Mouse (Mus musculus): ENCODE measurements around the gene Ccnq. TPM values are rescaled to one million over a fixed set of nuclear protein-coding genes. Genes with fewer than 3 reads are reported as not detected.

The Ccnq gene
- polyA plus RNA-seq, 1 experiment from 2014 or later, result 40.9 TPM

DNA sequence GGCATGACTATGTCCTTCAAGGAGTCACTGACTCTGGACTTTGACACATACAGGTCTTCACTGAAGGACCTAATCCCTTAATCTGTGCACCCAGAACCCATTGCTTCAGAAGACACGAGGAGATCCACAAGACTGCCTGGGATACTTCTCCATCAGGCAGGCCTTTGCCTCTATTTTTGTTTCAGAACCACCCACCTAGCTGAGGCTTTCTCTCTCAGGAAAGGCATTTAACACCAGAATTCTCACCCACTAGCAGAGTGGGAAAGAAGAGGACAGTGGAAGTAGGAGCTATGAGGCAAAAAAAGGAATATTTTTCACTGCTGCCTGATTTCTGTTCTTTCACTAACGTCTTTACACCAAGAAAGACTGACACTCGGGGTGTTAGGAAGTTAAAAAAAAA, 25.2 kb downstream of the Ccnq start:
- no peaks in the 10 kb centered on the region for H3K9me3 ChIP-seq
- no peak for ATAC-seq (ENCODE audit: borderline replicate concordance, extremely low read depth, low FRiP score, low TSS enrichment)
- H3K4me2 ChIP-seq, result no peak overlapping the region
- no peaks in the 10 kb centered on the region for H3K4me1 ChIP-seq
- WGBS, result 75% methylated on average over 3 of the region's 3 CpGs
- no peak overlapping the region for H3K4me3 ChIP-seq
- no peaks in the 10 kb centered on the region for H3K36me3 ChIP-seq
- H3K9ac ChIP-seq, result no peak overlapping the region
- no peak overlapping the region for H3K27ac ChIP-seq
- no peaks in the 10 kb centered on the region for H3K27me3 ChIP-seq

DNA sequence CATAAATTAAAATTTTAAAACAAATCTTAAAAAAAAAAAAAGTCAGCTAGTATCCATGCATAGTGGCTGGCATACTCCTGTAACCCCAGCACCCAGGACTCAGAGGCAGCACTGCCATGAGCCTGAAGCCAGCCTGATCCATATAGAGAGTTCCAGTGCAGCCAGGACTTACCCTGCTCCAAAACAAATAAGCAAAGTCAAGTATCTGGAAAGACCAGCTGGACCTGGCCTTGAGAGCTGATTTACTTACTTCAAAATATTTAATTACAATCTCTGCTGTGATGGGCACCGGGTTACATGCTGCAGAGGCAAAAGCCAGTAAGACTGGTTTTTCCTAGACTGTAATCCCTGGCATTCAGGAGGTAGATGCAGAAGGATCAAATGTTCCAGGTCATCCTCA, 26.7 kb downstream of the Ccnq start:
- Histone ChIP-seq H3K4me2 (no peak overlapping the region), H3K4me3 (no peak overlapping the region), H3K36me3 (no peaks in the 10 kb centered on the region), H3K27me3 (no peaks in the 10 kb centered on the region), H3K27ac (no peak overlapping the region), H3K9me3 (no peaks in the 10 kb centered on the region), H3K9ac (no peak overlapping the region), H3K4me1 (peaks cover 5% of the 10 kb centered on the region; the same call in 1 of the 2 replicates)
- 50% methylated on average over 1 of the region's 1 CpGs for WGBS
- ATAC-seq (ENCODE audit: borderline replicate concordance, extremely low read depth, low FRiP score, low TSS enrichment), result no peak

DNA sequence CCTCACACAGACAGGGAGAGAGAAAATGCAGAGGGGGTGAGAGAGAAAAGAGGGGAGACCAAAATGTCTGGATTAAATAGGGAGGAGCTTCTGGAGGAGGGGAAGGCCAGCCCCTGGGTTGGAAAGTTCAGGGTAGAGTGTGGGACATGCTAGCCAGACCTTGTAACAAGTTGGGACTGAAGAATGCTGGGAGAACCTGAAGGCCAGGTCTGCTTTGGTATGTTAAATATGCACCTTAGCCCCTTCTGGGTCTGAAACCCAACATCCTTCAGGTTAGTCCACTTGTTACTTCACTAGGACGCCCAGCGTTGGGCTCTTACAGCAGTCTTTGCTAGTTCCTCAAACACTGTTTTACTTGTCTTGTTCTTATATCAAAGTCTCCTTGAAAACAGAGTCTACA, 30.1 kb downstream of the Ccnq start:
- H3K4me3 ChIP-seq, result no peak overlapping the region
- no peaks in the 10 kb centered on the region for H3K27me3 ChIP-seq
- H3K4me1 ChIP-seq, result peaks cover 5% of the 10 kb centered on the region; the same call in 1 of the 2 replicates
- no peaks in the 10 kb centered on the region for H3K36me3 ChIP-seq
- H3K9ac ChIP-seq, result no peak overlapping the region
- H3K27ac ChIP-seq, result peak overlapping the region; percentile 76
- no peak overlapping the region for H3K4me2 ChIP-seq
- no peaks in the 10 kb centered on the region for H3K9me3 ChIP-seq
- WGBS, result 38% methylated on average over 2 of the region's 2 CpGs
- ATAC-seq (ENCODE audit: borderline replicate concordance, extremely low read depth, low FRiP score, low TSS enrichment), result no peak

DNA sequence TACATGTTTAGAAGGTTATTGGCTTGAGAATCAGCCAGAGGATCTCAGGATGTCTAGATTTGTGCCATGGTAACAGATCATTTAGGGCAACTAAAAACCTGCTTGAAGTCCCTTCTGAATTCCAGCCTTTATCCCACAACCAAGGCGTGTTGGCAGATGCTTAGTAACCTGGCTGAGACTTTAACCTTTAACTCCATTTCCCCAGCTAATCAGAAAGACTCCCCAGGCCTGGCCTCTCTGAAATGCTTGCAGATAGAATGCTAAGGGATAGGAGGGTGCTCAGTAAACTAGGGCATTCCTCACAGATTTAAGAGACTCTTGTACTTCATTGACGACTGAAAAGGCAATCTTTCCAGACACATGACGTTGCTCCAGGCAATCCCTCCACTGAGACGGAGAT, 33.9 kb downstream of the Ccnq start:
- no peaks in the 10 kb centered on the region for H3K27me3 ChIP-seq
- no peak overlapping the region for H3K4me2 ChIP-seq
- no peak overlapping the region for H3K27ac ChIP-seq
- ATAC-seq (ENCODE audit: borderline replicate concordance, extremely low read depth, low FRiP score, low TSS enrichment), result no peak
- H3K4me1 ChIP-seq, result peaks cover 5% of the 10 kb centered on the region; the same call in 1 of the 2 replicates
- no peak overlapping the region for H3K4me3 ChIP-seq
- no peaks in the 10 kb centered on the region for H3K36me3 ChIP-seq
- H3K9me3 ChIP-seq, result no peaks in the 10 kb centered on the region
- WGBS, result 45% methylated on average over 4 of the region's 4 CpGs
- no peak overlapping the region for H3K9ac ChIP-seq

DNA sequence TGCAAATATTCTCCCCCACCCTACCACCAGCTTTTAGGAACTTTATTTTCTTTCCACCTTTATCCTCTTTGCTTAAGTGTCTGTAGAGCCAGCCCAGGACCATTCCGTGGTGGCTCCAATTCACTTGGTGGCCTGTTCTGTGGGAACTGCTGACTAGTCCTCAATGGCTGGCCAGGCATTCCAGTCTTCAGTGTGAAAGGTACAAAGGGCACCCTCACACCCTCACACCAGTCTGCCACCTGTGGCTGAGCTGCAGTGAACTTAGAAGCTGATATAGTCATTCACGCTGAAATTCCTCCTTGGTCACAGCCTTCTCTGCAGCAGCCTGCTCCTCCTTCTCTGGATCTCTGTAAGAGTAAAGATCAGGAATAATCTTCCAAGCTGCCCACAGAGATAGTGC, 42.9 kb downstream of the Ccnq start:
- no peak overlapping the region for H3K27ac ChIP-seq
- H3K4me3 ChIP-seq, result no peak overlapping the region
- ATAC-seq (ENCODE audit: borderline replicate concordance, extremely low read depth, low FRiP score, low TSS enrichment), result no peak
- H3K4me2 ChIP-seq, result no peak overlapping the region
- no peaks in the 10 kb centered on the region for H3K4me1 ChIP-seq
- no peak overlapping the region for H3K9ac ChIP-seq
- H3K36me3 ChIP-seq, result no peaks in the 10 kb centered on the region
- H3K27me3 ChIP-seq, result no peaks in the 10 kb centered on the region
- WGBS, result 71% methylated on average over 2 of the region's 2 CpGs
- H3K9me3 ChIP-seq, result no peaks in the 10 kb centered on the region

DNA sequence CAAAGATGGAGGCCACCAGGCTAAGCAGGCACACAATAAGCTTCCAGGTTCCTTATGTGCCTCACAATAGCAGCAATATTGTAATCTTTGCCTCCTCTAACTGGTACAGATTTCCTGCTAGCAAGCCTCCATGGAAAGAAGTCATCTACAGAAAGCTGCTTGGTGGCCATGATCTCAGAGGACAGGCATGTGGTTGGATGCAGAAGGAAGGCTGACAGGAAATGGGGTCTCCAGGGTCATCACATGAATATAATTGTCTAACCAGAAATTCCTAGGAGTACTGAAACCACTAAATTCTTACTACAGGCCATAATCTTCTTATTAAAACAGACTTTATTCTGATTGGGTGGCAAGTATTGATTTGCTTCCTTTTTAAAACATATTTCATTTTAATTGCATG, 45.5 kb downstream of the Ccnq start:
- Histone ChIP-seq H3K27me3 (no peaks in the 10 kb centered on the region), H3K4me3 (no peak overlapping the region), H3K36me3 (no peaks in the 10 kb centered on the region), H3K27ac (no peak overlapping the region), H3K4me2 (no peak overlapping the region), H3K9me3 (no peaks in the 10 kb centered on the region), H3K9ac (no peak overlapping the region), H3K4me1 (no peaks in the 10 kb centered on the region)
- no peak for ATAC-seq (ENCODE audit: borderline replicate concordance, extremely low read depth, low FRiP score, low TSS enrichment)

DNA sequence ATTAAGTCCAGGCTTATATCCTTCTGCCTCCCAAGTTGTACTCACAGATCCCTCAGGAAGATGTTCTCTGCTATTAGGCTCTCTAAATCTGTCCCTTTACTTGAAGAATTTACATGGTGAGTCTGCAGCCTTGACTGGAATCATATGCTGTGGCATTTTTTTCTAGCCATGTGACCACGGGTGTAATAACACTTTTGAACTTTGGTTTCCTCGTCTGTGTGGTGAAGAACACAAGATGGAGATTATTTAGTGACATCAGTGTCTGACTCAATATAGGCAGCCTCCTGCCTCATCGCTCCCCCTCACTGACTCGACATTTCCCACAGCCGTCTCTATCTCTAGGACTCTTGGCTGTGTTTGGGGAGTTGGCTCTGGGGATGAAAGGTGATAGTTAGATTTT, 48.4 kb downstream of the Ccnq start:
- H3K27me3 ChIP-seq, result no peaks in the 10 kb centered on the region
- H3K27ac ChIP-seq, result no peak overlapping the region
- H3K4me2 ChIP-seq, result no peak overlapping the region
- 57% methylated on average over 5 of the region's 5 CpGs for WGBS
- H3K9ac ChIP-seq, result no peak overlapping the region
- H3K4me3 ChIP-seq, result no peak overlapping the region
- ATAC-seq (ENCODE audit: borderline replicate concordance, extremely low read depth, low FRiP score, low TSS enrichment), result no peak
- H3K36me3 ChIP-seq, result no peaks in the 10 kb centered on the region
- H3K9me3 ChIP-seq, result no peaks in the 10 kb centered on the region
- no peaks in the 10 kb centered on the region for H3K4me1 ChIP-seq

DNA sequence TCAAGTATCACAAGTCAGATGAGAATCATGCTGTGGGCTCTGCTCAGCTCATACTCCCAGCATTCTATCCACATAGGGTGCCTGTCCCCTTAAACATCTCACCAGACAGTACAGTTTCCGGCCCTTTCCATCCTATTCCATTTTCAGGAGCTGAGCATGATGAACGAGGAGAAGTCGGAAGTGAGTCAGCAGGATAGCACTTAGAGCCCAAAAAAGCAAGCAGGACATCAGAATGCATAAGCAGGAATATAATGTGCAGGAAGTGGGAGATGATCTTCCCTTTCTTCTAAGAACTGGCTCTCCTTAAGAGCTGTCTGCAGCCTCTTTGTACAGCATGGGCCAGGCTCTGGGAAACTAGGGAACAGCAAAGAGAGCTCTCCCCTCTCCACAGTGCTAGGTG, 49.2 kb downstream of the Ccnq start:
- no peak overlapping the region for H3K4me3 ChIP-seq
- no peaks in the 10 kb centered on the region for H3K27me3 ChIP-seq
- no peak overlapping the region for H3K9ac ChIP-seq
- no peaks in the 10 kb centered on the region for H3K9me3 ChIP-seq
- 38% methylated on average over 3 of the region's 3 CpGs for WGBS
- H3K4me1 ChIP-seq, result no peaks in the 10 kb centered on the region
- H3K36me3 ChIP-seq, result no peaks in the 10 kb centered on the region
- no peak overlapping the region for H3K4me2 ChIP-seq
- no peak overlapping the region for H3K27ac ChIP-seq
- no peak for ATAC-seq (ENCODE audit: borderline replicate concordance, extremely low read depth, low FRiP score, low TSS enrichment)

Small RNAs within 50 kb of the gene (microRNA-seq; reads per million reads assigned to microRNA genes)
- not detected for gene Gm23840

Other genes starting within 250 kb of the Ccnq start
- gene Sebox, start 248.3 kb downstream of the Ccnq start, polyA plus RNA-seq (2015; fragmentation: Nextera tagmentation; extraction: Ambion mirVana), result not detected in 2 replicates
- gene Tmem199, start 239.6 kb downstream of the Ccnq start, polyA plus RNA-seq (2015; fragmentation: Nextera tagmentation; extraction: Ambion mirVana), result 44.4 and 48.3 TPM in 2 replicates
- 158 TPM in 2 replicates for gene Poldip2, start 239.5 kb downstream of the Ccnq start, polyA plus RNA-seq (2015; fragmentation: Nextera tagmentation; extraction: Ambion mirVana)
- gene Tnfaip1, start 215.4 kb downstream of the Ccnq start, polyA plus RNA-seq (2015; fragmentation: Nextera tagmentation; extraction: Ambion mirVana), result 83.0 and 83.1 TPM in 2 replicates
- gene Ift20, start 215.4 kb downstream of the Ccnq start, polyA plus RNA-seq (2015; fragmentation: Nextera tagmentation; extraction: Ambion mirVana), result 134 and 137 TPM in 2 replicates
- 73.2 and 79.5 TPM in 2 replicates for gene Tmem97, start 201.0 kb downstream of the Ccnq start, polyA plus RNA-seq (2015; fragmentation: Nextera tagmentation; extraction: Ambion mirVana)
- 12.0 and 14.0 TPM in 2 replicates for gene Nlk, start 54.4 kb downstream of the Ccnq start, polyA plus RNA-seq (2015; fragmentation: Nextera tagmentation; extraction: Ambion mirVana)
- gene Lyrm9, start 74.9 kb upstream of the Ccnq start, polyA plus RNA-seq (2015; fragmentation: Nextera tagmentation; extraction: Ambion mirVana), result 15.5 and 15.9 TPM in 2 replicates
- gene Nos2, start 169.1 kb upstream of the Ccnq start, polyA plus RNA-seq (2015; fragmentation: Nextera tagmentation; extraction: Ambion mirVana), result 3.4 and 3.8 TPM in 2 replicates
- gene Lgals9, start 233.2 kb upstream of the Ccnq start, polyA plus RNA-seq (2015; fragmentation: Nextera tagmentation; extraction: Ambion mirVana), result 42.9 and 52.8 TPM in 2 replicates

Data from lung, embryonic 15.5 days (tissue).